Mouse (Mus musculus) MEL (cell line): ENCODE results near the gene Acmsd. TPM values are rescaled to one million over a fixed set of nuclear protein-coding genes. Genes with fewer than 3 reads are reported as not detected.

Source experiments
- DNase-seq: peaks from one replicate; pipeline ENCODE4 v3.0.0; 2011; ENCODE audit warnings: low read depth, low spot score
- H3K27ac ChIP-seq: 2 replicates; pipeline ENCODE4 v1.5.1; 2012; ENCODE audit warnings: low read depth, mild to moderate bottlenecking, control low read depth, low read length, moderate library complexity; ENCODE audit not compliant: control insufficient read depth
- H3K27me3 ChIP-seq, 2 experiments: fragments of 150-350 bp in 1 of 2; sonication (generic) in 1 of 2; 2 replicates each; pipeline ENCODE4 v1.6.1; 2012; ENCODE audit warnings: low read length in 2 of 2, mild to moderate bottlenecking in 2 of 2, improper control_type of control experiment in 1 of 2, moderate library complexity in 1 of 2; ENCODE audit not compliant: insufficient read depth in 2 of 2, control insufficient read depth in 1 of 2
- H3K36me3 ChIP-seq, 2 experiments: 2 replicates each; pipeline ENCODE4 v1.6.1; 2012 to 2014; ENCODE audit warnings: low read length in 2 of 2, improper control_type of control experiment in 1 of 2, inconsistent platforms in 1 of 2, mild to moderate bottlenecking in 1 of 2; ENCODE audit not compliant: insufficient read depth in 2 of 2, control insufficient read depth in 1 of 2
- H3K4me1 ChIP-seq, 2 experiments: fragments of 150-350 bp in 1 of 2; sonication (generic) in 1 of 2; 2 replicates each; pipeline ENCODE4 v1.6.1; 2012; ENCODE audit warnings: low read length in 2 of 2, improper control_type of control experiment in 1 of 2, mild to moderate bottlenecking in 1 of 2; ENCODE audit not compliant: insufficient read depth in 2 of 2, control insufficient read depth in 1 of 2
- H3K4me3 ChIP-seq, 2 experiments: fragments of 150-350 bp in 1 of 2; sonication (generic) in 1 of 2; 2 replicates each; pipeline ENCODE4 v1.5.1; 2012; ENCODE audit warnings: low read depth in 2 of 2, low read length in 2 of 2, mild to moderate bottlenecking in 2 of 2, moderate library complexity in 2 of 2, control low read depth in 1 of 2, improper control_type of control experiment in 1 of 2; ENCODE audit not compliant: control insufficient read depth in 1 of 2, insufficient read depth in 1 of 2
- H3K79me2 ChIP-seq: 2 replicates; pipeline ENCODE4 v1.6.1; 2012; ENCODE audit warnings: mild to moderate bottlenecking, low read length, moderate library complexity; ENCODE audit not compliant: control insufficient read depth, poor library complexity, insufficient read depth
- H3K9ac ChIP-seq: 2 replicates; pipeline ENCODE4 v1.6.1; 2012; ENCODE audit warnings: low read depth, mild to moderate bottlenecking, control low read depth, low read length, moderate library complexity; ENCODE audit not compliant: control insufficient read depth, poor library complexity, severe bottlenecking
- H3K9me3 ChIP-seq: fragments of 150-350 bp; sonication (generic); replicated peaks from 2 replicates; pipeline ENCODE4 v1.6.1; 2012; ENCODE audit warnings: mild to moderate bottlenecking, low read length, improper control_type of control experiment, moderate library complexity; ENCODE audit not compliant: insufficient read depth
- BHLHE40 ChIP-seq: IDR thresholded peaks from 2 replicates; pipeline ENCODE4 v1.6.1; 2012; ENCODE audit warnings: low read depth, mild to moderate bottlenecking, inconsistent platforms, low read length, improper control_type of control experiment, borderline replicate concordance
- CHD1 ChIP-seq: IDR thresholded peaks from 2 replicates; pipeline ENCODE4 v1.6.1; 2012; ENCODE audit warnings: low read depth, mild to moderate bottlenecking, inconsistent platforms, low read length, improper control_type of control experiment
- CHD2 ChIP-seq: IDR thresholded peaks from 2 replicates; pipeline ENCODE4 v1.6.1; 2011; ENCODE audit warnings: low read length, improper control_type of control experiment
- E2F4 ChIP-seq: IDR thresholded peaks from 2 replicates; pipeline ENCODE4 v1.6.1; 2011; ENCODE audit warnings: low read depth, low read length, improper control_type of control experiment, borderline replicate concordance
- ETS1 ChIP-seq: IDR thresholded peaks from 2 replicates; pipeline ENCODE4 v1.6.1; 2012; ENCODE audit warnings: low read depth, mild to moderate bottlenecking, inconsistent platforms, low read length, improper control_type of control experiment, moderate library complexity
- GATA1 ChIP-seq: IDR thresholded peaks from 2 replicates; pipeline ENCODE4 v1.6.1; 2011; ENCODE audit warnings: low read depth, low read length, improper control_type of control experiment
- KAT2A ChIP-seq: conservative IDR thresholded peaks from 2 replicates; pipeline ENCODE4 v1.6.1; 2012; ENCODE audit warnings: low read depth, low read length, improper control_type of control experiment, inconsistent platforms
- MAFK ChIP-seq: IDR thresholded peaks from 2 replicates; pipeline ENCODE4 v1.6.1; 2011; ENCODE audit warnings: low read depth, mild to moderate bottlenecking, low read length, improper control_type of control experiment, borderline replicate concordance
- MAX ChIP-seq: IDR thresholded peaks from 2 replicates; pipeline ENCODE4 v1.6.1; 2011; ENCODE audit warnings: low read length, improper control_type of control experiment
- MEF2A ChIP-seq: IDR thresholded peaks from 2 replicates; pipeline ENCODE4 v1.6.1; 2014; ENCODE audit warnings: low read depth, mild to moderate bottlenecking, inconsistent platforms, low read length, improper control_type of control experiment; ENCODE audit not compliant: poor library complexity, insufficient replicate concordance, severe bottlenecking; ENCODE audit errors: extremely low read depth
- MYB ChIP-seq: IDR thresholded peaks from 2 replicates; pipeline ENCODE4 v1.6.1; 2011; ENCODE audit warnings: mild to moderate bottlenecking, low read depth, low read length, improper control_type of control experiment
- MYC ChIP-seq: IDR thresholded peaks from 2 replicates; pipeline ENCODE4 v1.6.1; 2011; ENCODE audit warnings: low read depth, mild to moderate bottlenecking, low read length, improper control_type of control experiment, moderate library complexity
- NRF1 ChIP-seq: IDR thresholded peaks from 2 replicates; pipeline ENCODE4 v1.6.1; 2014; ENCODE audit warnings: low read depth, mild to moderate bottlenecking, inconsistent platforms, low read length, improper control_type of control experiment, moderate library complexity; ENCODE audit not compliant: poor library complexity, insufficient read depth, severe bottlenecking
- POLR2A ChIP-seq, 2 experiments: IDR thresholded peaks; 2 replicates each; pipeline ENCODE4 v1.6.1; 2011 to 2012; ENCODE audit warnings: low read length in 2 of 2, mild to moderate bottlenecking in 2 of 2, control low read depth in 1 of 2, improper control_type of control experiment in 1 of 2, low read depth in 1 of 2, moderate library complexity in 1 of 2; ENCODE audit not compliant: control insufficient read depth in 1 of 2, insufficient read depth in 1 of 2, poor library complexity in 1 of 2
- POLR2AphosphoS2 ChIP-seq: IDR thresholded peaks from 2 replicates; pipeline ENCODE4 v1.6.1; 2011; ENCODE audit warnings: low read length, improper control_type of control experiment
- POLR2AphosphoS5 ChIP-seq: IDR thresholded peaks from 2 replicates; pipeline ENCODE4 v1.6.1; 2012; ENCODE audit warnings: low read depth, borderline replicate concordance, mild to moderate bottlenecking, inconsistent platforms, low read length, moderate library complexity, mixed read lengths
- RAD21 ChIP-seq: IDR thresholded peaks from 2 replicates; pipeline ENCODE4 v1.6.1; 2011; ENCODE audit warnings: mild to moderate bottlenecking, low read depth, low read length, improper control_type of control experiment
- RCOR1 ChIP-seq: IDR thresholded peaks from 2 replicates; pipeline ENCODE4 v1.6.1; 2012; ENCODE audit warnings: low read depth, mild to moderate bottlenecking, inconsistent platforms, low read length, improper control_type of control experiment
- SIN3A ChIP-seq: IDR thresholded peaks from 2 replicates; pipeline ENCODE4 v1.6.1; 2012; ENCODE audit warnings: low read length, improper control_type of control experiment, inconsistent platforms
- SMC3 ChIP-seq: IDR thresholded peaks from 2 replicates; pipeline ENCODE4 v1.6.1; 2011; ENCODE audit warnings: low read depth, low read length, improper control_type of control experiment
- TAL1 ChIP-seq: IDR thresholded peaks from 2 replicates; pipeline ENCODE4 v1.6.1; 2012; ENCODE audit warnings: mild to moderate bottlenecking, inconsistent platforms, low read length, moderate library complexity, mixed read lengths
- TBP ChIP-seq: IDR thresholded peaks from 2 replicates; pipeline ENCODE4 v1.8.0; 2011; ENCODE audit warnings: low read depth, low read length, improper control_type of control experiment
- TCF12 ChIP-seq: IDR thresholded peaks from 2 replicates; pipeline ENCODE4 v1.6.1; 2014; ENCODE audit warnings: low read depth, mild to moderate bottlenecking, inconsistent platforms, low read length, improper control_type of control experiment, moderate library complexity
- UBTF ChIP-seq: IDR thresholded peaks from 2 replicates; pipeline ENCODE4 v1.6.1; 2012; ENCODE audit warnings: low read depth, mild to moderate bottlenecking, inconsistent platforms, low read length, improper control_type of control experiment, moderate library complexity, borderline replicate concordance; ENCODE audit not compliant: insufficient read depth
- USF1 ChIP-seq: IDR thresholded peaks from 2 replicates; pipeline ENCODE4 v1.6.1; 2014; ENCODE audit warnings: low read depth, mild to moderate bottlenecking, inconsistent platforms, low read length, improper control_type of control experiment, moderate library complexity
- ZC3H11A ChIP-seq: IDR thresholded peaks from 2 replicates; pipeline ENCODE4 v1.6.1; 2012; ENCODE audit warnings: low read depth, mild to moderate bottlenecking, inconsistent platforms, low read length, improper control_type of control experiment
- ZKSCAN1 ChIP-seq: IDR thresholded peaks from 2 replicates; pipeline ENCODE4 v1.6.1; 2012; ENCODE audit warnings: low read depth, mild to moderate bottlenecking, inconsistent platforms, low read length, improper control_type of control experiment, moderate library complexity
- ZMIZ1 ChIP-seq: IDR thresholded peaks from 2 replicates; pipeline ENCODE4 v1.6.1; 2012; ENCODE audit warnings: low read depth, mild to moderate bottlenecking, inconsistent platforms, low read length, improper control_type of control experiment, moderate library complexity
- ZNF384 ChIP-seq: IDR thresholded peaks from 2 replicates; pipeline ENCODE4 v1.6.1; 2012; ENCODE audit warnings: low read depth, mild to moderate bottlenecking, inconsistent platforms, low read length, improper control_type of control experiment
- polyA plus RNA-seq, 2 experiments: library from polyadenylated mRNA; stranded (reverse) in 1 of 2; unstranded in 1 of 2; fragments of >175 nt in 1 of 2; fragments of >200 nt in 1 of 2; gene quantifications; 2 replicates each; pipeline versions ENCODE4 v1.2.1 to v1.2.4; 2012; ENCODE audit warnings: low replicate concordance in 2 of 2, low read depth in 1 of 2; ENCODE audit not compliant: insufficient read length in 2 of 2, insufficient read depth in 1 of 2, missing spikeins in 1 of 2
- total RNA-seq: library from RNA; depleted of rRNA; stranded (reverse); fragments of 300-350 nt; gene quantifications from 2 replicates; pipeline ENCODE4 v1.2.3, GENCODE M21; 2012

The Acmsd gene
- total and polyA plus RNA-seq, 3 experiments: 4.3 to 4.4 TPM; not detected in 1

GRCm38 (mm10) chr1:127766741-127767140, 37.5 kb downstream of the Acmsd start:
- no peak for TF ChIP-seq TBP
- TF ChIP-seq CHD2: no peak
- no peak for TF ChIP-seq ETS1
- no peak for TF ChIP-seq ZNF384
- no peak for TF ChIP-seq USF1
- TF ChIP-seq CHD1: no peak
- TF ChIP-seq TAL1: no peak
- no peak for TF ChIP-seq POLR2AphosphoS5
- TF ChIP-seq TCF12: no peak
- TF ChIP-seq SMC3: no peak
- TF ChIP-seq KAT2A: no peak
- no peak for TF ChIP-seq RCOR1
- TF ChIP-seq POLR2A (IDR thresholded peaks at IDR 0.05; ENCODE audit: control insufficient read depth in 1 of 2, insufficient read depth in 1 of 2, low read depth in 1 of 2, low read length in 2 of 2, poor library complexity in 1 of 2): no peak
- no peak for TF ChIP-seq MYC
- TF ChIP-seq MYB: no peak
- no peak for TF ChIP-seq SIN3A
- no peak for TF ChIP-seq BHLHE40
- TF ChIP-seq, all 39 proteins: peak for 0
- H3K4me3 ChIP-seq: no peak overlapping the region
- H3K27me3 ChIP-seq: no peaks in the 10 kb centered on the region
- DNase-seq: no peak
- H3K79me2 ChIP-seq: peaks cover 1% of the 10 kb centered on the region; the same call in 1 of the 2 replicates
- H3K36me3 ChIP-seq: peaks cover 0 to 2% of the 10 kb centered on the region in 2 experiments; a peak in 2 of 4 replicates
- no peak overlapping the region for H3K9ac ChIP-seq
- no peaks in the 10 kb centered on the region; a peak in 1 of 4 replicates for H3K4me1 ChIP-seq
- H3K9me3 ChIP-seq: no peaks in the 10 kb centered on the region
- H3K27ac ChIP-seq: no peak overlapping the region

GRCm38 (mm10) chr1:127773198-127773802, 44.1 kb downstream of the Acmsd start:
- DNase-seq: no peak
- H3K4me1 ChIP-seq: peaks cover 3 to 4% of the 10 kb centered on the region in 2 experiments; a peak in 3 of 4 replicates
- H3K79me2 ChIP-seq: peaks cover 48% of the 10 kb centered on the region
- no peaks in the 10 kb centered on the region for H3K9me3 ChIP-seq
- H3K9ac ChIP-seq: peak overlapping the region; percentile 95
- no peaks in the 10 kb centered on the region for H3K27me3 ChIP-seq
- H3K4me3 ChIP-seq: peak overlapping the region; percentile 95
- H3K27ac ChIP-seq: peak overlapping the region; percentile 98
- H3K36me3 ChIP-seq: peaks cover 3 to 22% of the 10 kb centered on the region in 2 experiments; a peak in 3 of 4 replicates
- peak; percentile 84; the same call in 1 of the 2 replicates for TF ChIP-seq ZMIZ1
- no peak for TF ChIP-seq MEF2A
- TF ChIP-seq RCOR1: no peak
- TF ChIP-seq POLR2A (IDR thresholded peaks at IDR 0.05; ENCODE audit: control insufficient read depth in 1 of 2, insufficient read depth in 1 of 2, low read depth in 1 of 2, low read length in 2 of 2, poor library complexity in 1 of 2): no peak; a peak in 1 of 4 replicates
- TF ChIP-seq ZC3H11A: no peak
- no peak for TF ChIP-seq NRF1
- TF ChIP-seq MAFK: no peak
- TF ChIP-seq RAD21: no peak
- 0 out of 2 replicates have a peak, but pooled peaks have one; percentile 18 for TF ChIP-seq E2F4
- TF ChIP-seq CHD1: peak; percentile 74; the same call in 1 of the 2 replicates
- no peak for TF ChIP-seq TCF12
- TF ChIP-seq UBTF: no peak
- TF ChIP-seq SIN3A: peak; percentile 73
- no peak; the same call in 1 of the 2 replicates for TF ChIP-seq MAX
- TF ChIP-seq ETS1: no peak; the same call in 1 of the 2 replicates
- 0 out of 2 replicates have a peak, but pooled peaks have one; percentile 4 for TF ChIP-seq MYC
- no peak for TF ChIP-seq GATA1
- TF ChIP-seq POLR2AphosphoS2: peak; percentile 84; the same call in 1 of the 2 replicates
- peak; percentile 15; the same call in 1 of the 2 replicates for TF ChIP-seq POLR2AphosphoS5
- no peak for TF ChIP-seq ZKSCAN1
